15 mouse cellular contexts compared by ENCODE assay signal in the genomic region with DNA sequence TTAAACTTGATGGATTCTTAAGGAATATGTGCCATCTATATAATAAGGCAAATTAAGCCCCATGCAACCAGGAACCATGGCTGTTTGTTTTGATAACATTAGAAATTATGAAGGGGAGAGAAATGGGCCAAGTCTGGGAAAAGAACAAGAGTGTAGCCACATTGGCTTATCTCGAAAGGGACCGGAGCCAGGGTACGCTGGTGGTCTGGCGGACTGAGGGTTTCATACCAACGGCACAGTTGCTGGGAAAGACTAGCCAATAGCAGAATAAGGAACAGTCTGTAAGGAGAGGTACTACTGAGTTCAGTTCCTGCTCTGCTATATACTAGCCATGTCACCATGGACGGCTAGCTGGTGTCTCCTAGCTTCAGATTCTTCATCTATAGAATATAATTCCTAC.
DNase-seq lines count a peak whose midpoint lies in the region; ATAC-seq and TF ChIP-seq lines count a peak whose summit lies in the region.
"Had no signal": no experiment of that assay in that cellular context is flagged by ENCODE, and none has a peak within 500 bp of the region (broad histone marks: within the 10 kb centered on the region; RNA-seq: fewer than 3 reads in every experiment).

No protein-coding gene starts in this region.

- H3K27me3 ChIP-seq in heart, embryonic 10.5 days (ENCODE audit: insufficient read depth, poor library complexity, severe bottlenecking) = peaks cover 9% of the 10 kb centered on the region; the same call in 1 of the 2 replicates
- H3K27me3 ChIP-seq in lung, embryonic 15.5 days = no peaks in the 10 kb centered on the region
- no peaks in the 10 kb centered on the region for H3K27me3 ChIP-seq in intestine, embryonic 14.5 days (replicated peaks; ENCODE audit: control insufficient read depth, insufficient read depth, low read length)
- H3K27me3 ChIP-seq in stomach, postnatal 0 days (ENCODE audit: control insufficient read depth, insufficient read depth, low read length) = no peaks in the 10 kb centered on the region
- H3K27me3 ChIP-seq: hindbrain, embryonic 13.5 days; midbrain, embryonic 15.5 days had no signal

- TF ChIP-seq EP300 in stomach, postnatal 0 days (optimal IDR thresholded peaks at IDR 0.05) = no peak

- intact Hi-C loops in heart, postnatal 36 days (cut with DNase I) = loop anchor here (5.0 to 10.0 kb wide), 2 partner anchors 171 to 181 kb away; a partner anchor contains a TSS

- H3K36me3 ChIP-seq in heart, embryonic 10.5 days = no peaks in the 10 kb centered on the region
- H3K36me3 ChIP-seq in lung, embryonic 15.5 days = no peaks in the 10 kb centered on the region
- H3K36me3 ChIP-seq in intestine, embryonic 14.5 days (ENCODE audit: control insufficient read depth, insufficient read depth, low read length) = no peaks in the 10 kb centered on the region
- H3K36me3 ChIP-seq in stomach, postnatal 0 days (ENCODE audit: control insufficient read depth, insufficient read depth, low read length) = no peaks in the 10 kb centered on the region
- H3K36me3 ChIP-seq: G1E; hindbrain, embryonic 13.5 days; midbrain, embryonic 15.5 days had no signal

- H3K27ac ChIP-seq in heart, embryonic 10.5 days = peak overlapping the region; percentile 85
- 0 out of 2 replicates have a peak overlapping the region, but pooled peaks have one; percentile 11 for H3K27ac ChIP-seq in lung, embryonic 15.5 days
- H3K27ac ChIP-seq in intestine, embryonic 14.5 days (ENCODE audit: low read depth) = peak overlapping the region; percentile 71
- H3K27ac ChIP-seq in stomach, postnatal 0 days (replicated peaks) = peak overlapping the region; percentile 80; the same call in 1 of the 2 replicates
- H3K27ac ChIP-seq: hindbrain, embryonic 13.5 days; liver, embryonic 14.5 days; midbrain, embryonic 15.5 days had no signal

- H3K4me3 ChIP-seq in heart, embryonic 10.5 days = no peak overlapping the region
- H3K4me3 ChIP-seq in lung, embryonic 15.5 days = no peak overlapping the region
- no peak overlapping the region for H3K4me3 ChIP-seq in intestine, embryonic 14.5 days (ENCODE audit: low read depth, low read length)
- no peak overlapping the region for H3K4me3 ChIP-seq in stomach, postnatal 0 days (ENCODE audit: low read depth, low read length)
- H3K4me3 ChIP-seq: hindbrain, embryonic 13.5 days; midbrain, embryonic 15.5 days had no signal

- TF ChIP-seq CTCF in stomach, postnatal 0 days (IDR thresholded peaks at IDR 0.05; ENCODE audit: low read depth) = no peak

- H3K4me1 ChIP-seq in heart, embryonic 10.5 days = peaks cover 22% of the 10 kb centered on the region
- H3K4me1 ChIP-seq in lung, embryonic 15.5 days = peaks cover 12% of the 10 kb centered on the region
- H3K4me1 ChIP-seq in intestine, embryonic 14.5 days (replicated peaks; ENCODE audit: control insufficient read depth, insufficient read depth, low read length) = peaks cover 8% of the 10 kb centered on the region
- H3K4me1 ChIP-seq in stomach, postnatal 0 days (replicated peaks; ENCODE audit: control insufficient read depth, insufficient read depth) = no peaks in the 10 kb centered on the region
- H3K4me1 ChIP-seq: midbrain, embryonic 15.5 days had no signal

- ATAC-seq in lung, embryonic 15.5 days (ENCODE audit: borderline replicate concordance, extremely low read depth, low FRiP score, low TSS enrichment) = no peak
- ATAC-seq in intestine, embryonic 14.5 days (replicated peaks; ENCODE audit: low FRiP score, low TSS enrichment, low read depth) = peak; percentile 13; the same call in 1 of the 2 replicates
- 0 out of 2 replicates have a peak, but pooled peaks have one; percentile 33 for ATAC-seq in stomach, postnatal 0 days (ENCODE audit: low FRiP score, low TSS enrichment)
- ATAC-seq: forebrain, embryonic 16.5 days; midbrain, embryonic 15.5 days had no signal

- H3K4me2 ChIP-seq in lung, embryonic 15.5 days = no peak overlapping the region
- no peak overlapping the region for H3K4me2 ChIP-seq in intestine, embryonic 14.5 days (ENCODE audit: low read length)
- H3K4me2 ChIP-seq in stomach, postnatal 0 days (replicated peaks; ENCODE audit: low read depth) = no peak overlapping the region
- H3K4me2 ChIP-seq: hindbrain, embryonic 13.5 days; midbrain, embryonic 15.5 days had no signal

- peak; percentile 74 for DNase-seq in heart, embryonic 10.5 days (ENCODE audit: low spot score)
- DNase-seq in heart, postnatal 36 days = no peak
- DNase-seq in lung, postnatal 25 days (ENCODE audit: low spot score) = no peak
- DNase-seq in intestine, embryonic 14.5 days (ENCODE audit: low spot score) = no peak
- no peak for DNase-seq in stomach, postnatal 0 days (ENCODE audit: low spot score)
- DNase-seq in embryo, embryonic 10 days (ENCODE audit: low spot score) = no peak
- DNase-seq: cerebellum, postnatal 36 days; left cerebral cortex, postnatal 4 days; thymus, adult 2 months had no signal

- WGBS in heart, embryonic 10.5 days = 55% methylated on average over 6 of the region's 6 CpGs
- 64% methylated on average over 6 of the region's 6 CpGs for WGBS in lung, embryonic 15.5 days
- WGBS in intestine, embryonic 14.5 days = 69% methylated on average over 6 of the region's 6 CpGs
- 62% methylated on average over 6 of the region's 6 CpGs for WGBS in stomach, postnatal 0 days

- H3K9me3 ChIP-seq in heart, embryonic 10.5 days = no peaks in the 10 kb centered on the region
- H3K9me3 ChIP-seq in lung, embryonic 15.5 days = no peaks in the 10 kb centered on the region
- H3K9me3 ChIP-seq in intestine, embryonic 14.5 days (ENCODE audit: control insufficient read depth, low read length) = no peaks in the 10 kb centered on the region
- H3K9me3 ChIP-seq in stomach, postnatal 0 days (ENCODE audit: control insufficient read depth, low read length) = no peaks in the 10 kb centered on the region
- H3K9me3 ChIP-seq: hindbrain, embryonic 13.5 days; midbrain, embryonic 15.5 days had no signal

- no peak overlapping the region for H3K9ac ChIP-seq in lung, embryonic 15.5 days
- H3K9ac ChIP-seq in intestine, embryonic 14.5 days (ENCODE audit: low read length) = no peak overlapping the region
- no peak overlapping the region for H3K9ac ChIP-seq in stomach, postnatal 0 days (ENCODE audit: low read length)
- H3K9ac ChIP-seq: hindbrain, embryonic 13.5 days; liver, embryonic 14.5 days; midbrain, embryonic 15.5 days had no signal

Comparison
In these comparisons a context has a peak if more than half of its experiments do, and no peak if none do; other contexts are left out.
1. H3K27ac ChIP-seq: peak in every context shown above with its lines; median percentile 85 in heart, embryonic 10.5 days; 80 in stomach, postnatal 0 days; 71 in intestine, embryonic 14.5 days; 11 in lung, embryonic 15.5 days.